Mouse (Mus musculus) megakaryocyte, embryonic 14.5 days (primary cell): ENCODE measurements around the gene Zp3r.

Experiments
- FLI1 ChIP-seq: IDR thresholded peaks from 2 replicates; pipeline ENCODE4 v1.6.1; 2012; ENCODE audit warnings: low read length, inconsistent platforms, mixed read lengths
- GATA1 ChIP-seq: IDR thresholded peaks from 3 replicates; pipeline ENCODE4 v1.6.1; 2012; ENCODE audit warnings: mixed read lengths, low read length, inconsistent platforms, borderline replicate concordance

DNA sequence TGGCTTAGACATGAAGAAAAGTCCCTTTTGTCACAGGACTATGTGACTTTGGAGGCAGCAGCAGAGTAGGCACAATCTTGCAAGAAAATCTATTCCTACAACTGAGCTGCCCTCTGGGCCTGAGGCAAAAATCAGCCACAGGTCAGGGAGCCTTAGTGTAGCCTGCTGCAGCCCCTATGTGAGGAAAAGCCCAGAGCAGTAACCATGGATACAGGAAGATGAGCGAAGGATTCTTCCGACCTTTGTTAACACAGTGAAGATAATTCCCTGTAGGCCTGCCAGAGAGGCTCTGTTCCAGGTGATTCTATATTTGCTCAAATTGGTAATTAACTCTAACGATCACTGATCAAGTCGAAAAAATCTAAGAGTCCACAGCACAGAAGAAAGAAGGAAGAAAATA lies 14.7 kb upstream of the Zp3r start:
- no peak for TF ChIP-seq GATA1
- no peak for TF ChIP-seq FLI1
